Mouse (Mus musculus) hindbrain, embryonic 14.5 days (tissue): Measurements from ENCODE around the gene Mmp28. TPM values are rescaled to one million over a fixed set of nuclear protein-coding genes. Genes with fewer than 3 reads are reported as not detected.

Experiments used
- ATAC-seq: fragments of 200-750 bp; cut with Nextera tagmentation; 2 replicates; pipeline ENCODE4 v1.8.0; 2017; ENCODE audit warnings: moderate number of reproducible peaks, mild to moderate bottlenecking, moderate TSS enrichment, moderate library complexity; ENCODE audit not compliant: low FRiP score
- DNase-seq: peaks from one replicate; pipeline ENCODE4 v3.0.0-alpha.2; 2015; ENCODE audit warnings: low spot score
- H3K27ac ChIP-seq: fragments of 300-500 bp; sonication (generic); 2 replicates; pipeline ENCODE4 v1.5.1; 2014; ENCODE audit warnings: mild to moderate bottlenecking, moderate library complexity
- H3K27me3 ChIP-seq: fragments of 300-500 bp; sonication (generic); 2 replicates; pipeline ENCODE4 v1.6.1; 2014; ENCODE audit warnings: mild to moderate bottlenecking, low read length, mixed read lengths; ENCODE audit not compliant: control insufficient read depth, insufficient read depth
- H3K36me3 ChIP-seq: fragments of 300-500 bp; sonication (generic); replicated peaks from 2 replicates; pipeline ENCODE4 v1.6.1; 2014; ENCODE audit not compliant: control insufficient read depth, insufficient read depth
- H3K4me1 ChIP-seq: fragments of 300-500 bp; sonication (generic); replicated peaks from 2 replicates; pipeline ENCODE4 v1.6.1; 2014; ENCODE audit warnings: antibody characterized with exemption, low read length, mixed read lengths; ENCODE audit not compliant: control insufficient read depth, insufficient read depth
- H3K4me2 ChIP-seq: fragments of 300-500 bp; sonication (generic); replicated peaks from 2 replicates; pipeline ENCODE4 v1.6.1; 2014; ENCODE audit warnings: mild to moderate bottlenecking, moderate library complexity
- H3K4me3 ChIP-seq: fragments of 300-500 bp; sonication (generic); replicated peaks from 2 replicates; pipeline ENCODE4 v1.5.1; 2014; ENCODE audit warnings: mild to moderate bottlenecking, low read length
- H3K9ac ChIP-seq: fragments of 300-500 bp; sonication (generic); 2 replicates; pipeline ENCODE4 v1.6.1; 2014
- H3K9me3 ChIP-seq: fragments of 300-500 bp; sonication (generic); 2 replicates; pipeline ENCODE4 v1.6.1; 2016; ENCODE audit warnings: low read length; ENCODE audit not compliant: control insufficient read depth
- WGBS: fragments of 180-500 bp; shearing (Covaris S2); extraction: QIAGEN DNeasy Blood & Tissue Kit; methylation state at CpG from one replicate; pipeline ENCODE4 v1.1.7; 2014; 5-methylcytosine and 5-hydroxymethylcytosine counted together
- polyA plus RNA-seq: library from polyadenylated mRNA; unstranded; fragments of >200 nt; fragmentation: Nextera tagmentation; extraction: Ambion mirVana; gene quantifications from 2 replicates; pipeline ENCODE4 v1.2.1, GENCODE M21; 2014

Mmp28 gene
- polyA plus RNA-seq, 1 experiment from 2014 or later: 3.9 TPM

GRCm38 (mm10) chr11:83418566-83418965 is 44.3 kb downstream of the Mmp28 start:
- H3K4me1 ChIP-seq: no peaks in the 10 kb centered on the region; the same call in 1 of the 2 replicates
- H3K9ac ChIP-seq: no peak overlapping the region
- H3K36me3 ChIP-seq: no peaks in the 10 kb centered on the region
- peak overlapping the region; percentile 12; the same call in 1 of the 2 replicates for H3K4me3 ChIP-seq
- ATAC-seq (peak; percentile 49), DNase-seq (no peak)
- WGBS: 9% methylated on average over 38 of the region's 38 CpGs
- no peaks in the 10 kb centered on the region for H3K9me3 ChIP-seq
- peak overlapping the region; percentile 41 for H3K4me2 ChIP-seq
- H3K27ac ChIP-seq: no peak overlapping the region
- peaks cover 26% of the 10 kb centered on the region for H3K27me3 ChIP-seq

- WGBS: 84% methylated on average over 7 of the region's 7 CpGs
- Histone ChIP-seq H3K4me2 (no peak overlapping the region), H3K27ac (no peak overlapping the region), H3K27me3 (peaks cover 26% of the 10 kb centered on the region), H3K9ac (no peak overlapping the region), H3K4me1 (no peaks in the 10 kb centered on the region; the same call in 1 of the 2 replicates), H3K36me3 (no peaks in the 10 kb centered on the region), H3K9me3 (no peaks in the 10 kb centered on the region), H3K4me3 (no peak overlapping the region)
- ATAC-seq (no peak), DNase-seq (no peak)
Observed at GRCm38 (mm10) chr11:83417708-83418107, 45.2 kb downstream of the Mmp28 start.

- WGBS: 21% methylated on average over 5 of the region's 5 CpGs
- Histone ChIP-seq H3K27ac (no peak overlapping the region), H3K27me3 (peaks cover 26% of the 10 kb centered on the region), H3K4me1 (no peaks in the 10 kb centered on the region; the same call in 1 of the 2 replicates), H3K4me2 (no peak overlapping the region), H3K36me3 (no peaks in the 10 kb centered on the region), H3K9ac (no peak overlapping the region), H3K9me3 (no peaks in the 10 kb centered on the region), H3K4me3 (no peak overlapping the region)
- ATAC-seq (no peak), DNase-seq (peak; percentile 56)
Observed at GRCm38 (mm10) chr11:83417080-83417479, 45.8 kb downstream of the Mmp28 start.

- no peaks in the 10 kb centered on the region for H3K27me3 ChIP-seq
- no peak overlapping the region for H3K27ac ChIP-seq
- peak overlapping the region; percentile 89 for H3K9ac ChIP-seq
- no peaks in the 10 kb centered on the region for H3K9me3 ChIP-seq
- H3K36me3 ChIP-seq: no peaks in the 10 kb centered on the region
- H3K4me3 ChIP-seq: peak overlapping the region; percentile 77
- DNase-seq (no peak), ATAC-seq (no peak)
- 19% methylated on average over 6 of the region's 6 CpGs for WGBS
- H3K4me1 ChIP-seq: peaks cover 12% of the 10 kb centered on the region; the same call in 1 of the 2 replicates
- H3K4me2 ChIP-seq: peak overlapping the region; percentile 69
Observed at GRCm38 (mm10) chr11:83410510-83410909, 52.4 kb downstream of the Mmp28 start.

GRCm38 (mm10) chr11:83409792-83410291 is 53.0 kb downstream of the Mmp28 start:
- peak; percentile 59 for ATAC-seq
- 1% methylated on average over 38 of the region's 40 CpGs for WGBS
- DNase-seq: no peak

GRCm38 (mm10) chr11:83409087-83409754 is 53.6 kb downstream of the Mmp28 start, which contains the start of gene Rasl10b:
Gene Rasl10b (plus strand): TSS chr11:83409137.
- 1% methylated on average over 23 of the region's 44 CpGs for WGBS

More at GRCm38 (mm10) chr11:83409792-83410291, 53.0 kb downstream of the Mmp28 start:
- Histone ChIP-seq H3K9ac (peak overlapping the region; percentile 89), H3K36me3 (no peaks in the 10 kb centered on the region), H3K4me1 (peaks cover 12% of the 10 kb centered on the region; the same call in 1 of the 2 replicates), H3K4me2 (peak overlapping the region; percentile 69), H3K9me3 (no peaks in the 10 kb centered on the region), H3K4me3 (peak overlapping the region; percentile 77), H3K27me3 (no peaks in the 10 kb centered on the region), H3K27ac (peak overlapping the region; percentile 49; the same call in 1 of the 2 replicates)

GRCm38 (mm10) chr11:83408242-83408641 is 54.6 kb downstream of the Mmp28 start:
- 39% methylated on average over 8 of the region's 8 CpGs for WGBS
- no peak overlapping the region for H3K4me2 ChIP-seq
- no peaks in the 10 kb centered on the region for H3K27me3 ChIP-seq
- H3K9ac ChIP-seq: no peak overlapping the region
- peaks cover 8% of the 10 kb centered on the region for H3K36me3 ChIP-seq
- peaks cover 12% of the 10 kb centered on the region; the same call in 1 of the 2 replicates for H3K4me1 ChIP-seq
- DNase-seq: no peak
- H3K27ac ChIP-seq: no peak overlapping the region
- H3K9me3 ChIP-seq: no peaks in the 10 kb centered on the region
- H3K4me3 ChIP-seq: no peak overlapping the region
- no peak for ATAC-seq

More at GRCm38 (mm10) chr11:83409087-83409754, 53.6 kb downstream of the Mmp28 start, which contains the start of gene Rasl10b:
- DNase-seq (peak; percentile 66), ATAC-seq (peak; percentile 81)
- Histone ChIP-seq H3K9ac (peak within 1 kb of the TSS; percentile 89), H3K4me2 (peak within 1 kb of the TSS; percentile 69), H3K27ac (peak within 1 kb of the TSS; percentile 49; the same call in 1 of the 2 replicates), H3K4me1 (peaks cover 12% of the 10 kb centered on the region; the same call in 1 of the 2 replicates), H3K27me3 (no peaks in the 10 kb centered on the region), H3K4me3 (peak within 1 kb of the TSS; percentile 77), H3K9me3 (no peaks in the 10 kb centered on the region), H3K36me3 (no peaks in the 10 kb centered on the region)

- H3K27ac ChIP-seq: no peak overlapping the region
- no peak overlapping the region for H3K9ac ChIP-seq
- no peak overlapping the region for H3K4me3 ChIP-seq
- no peak overlapping the region for H3K4me2 ChIP-seq
- H3K36me3 ChIP-seq: peaks cover 22% of the 10 kb centered on the region
- DNase-seq (no peak), ATAC-seq (no peak)
- 66% methylated on average over 3 of the region's 3 CpGs for WGBS
- H3K9me3 ChIP-seq: no peaks in the 10 kb centered on the region
- H3K27me3 ChIP-seq: no peaks in the 10 kb centered on the region
- peaks cover 12% of the 10 kb centered on the region; the same call in 1 of the 2 replicates for H3K4me1 ChIP-seq
Observed at GRCm38 (mm10) chr11:83406391-83406790, 56.5 kb downstream of the Mmp28 start.

GRCm38 (mm10) chr11:83403787-83404186 is 59.1 kb downstream of the Mmp28 start:
- no peak overlapping the region for H3K9ac ChIP-seq
- H3K9me3 ChIP-seq: no peaks in the 10 kb centered on the region
- ATAC-seq (no peak), DNase-seq (no peak)
- H3K4me3 ChIP-seq: no peak overlapping the region
- no peaks in the 10 kb centered on the region for H3K4me1 ChIP-seq
- no peak overlapping the region for H3K4me2 ChIP-seq
- no peaks in the 10 kb centered on the region for H3K27me3 ChIP-seq
- peaks cover 41% of the 10 kb centered on the region for H3K36me3 ChIP-seq
- H3K27ac ChIP-seq: no peak overlapping the region
- 89% methylated on average over 7 of the region's 7 CpGs for WGBS
